Mouse (Mus musculus) G1E (cell line): ENCODE measurements around the gene Fancd2.

ENCODE experiments used
- CTCF ChIP-seq: IDR thresholded peaks from 2 replicates; pipeline ENCODE4 v1.5.1; 2012; ENCODE audit warnings: low read depth, low read length, inconsistent platforms, mixed read lengths
- POLR2AphosphoS5 ChIP-seq: IDR thresholded peaks from 2 replicates; pipeline ENCODE4 v1.6.1; 2012; ENCODE audit warnings: low read depth, low read length, inconsistent platforms; ENCODE audit not compliant: insufficient replicate concordance

GRCm38 (mm10) chr6:113559736-113560135 is 28.3 kb downstream of the Fancd2 start:
- TF ChIP-seq CTCF (no peak), POLR2AphosphoS5 (no peak)
